Mouse (Mus musculus): Measurements from ENCODE around the gene Eci3.
A peak's percentile ranks its signal among the peaks of the same experiment; 100 is the strongest.
"Not testable (repeated sequence)": the region's sequence is repeated elsewhere in the genome, so short reads cannot be mapped to it uniquely, and the experiment has no call there.

Gene Eci3

DNA sequence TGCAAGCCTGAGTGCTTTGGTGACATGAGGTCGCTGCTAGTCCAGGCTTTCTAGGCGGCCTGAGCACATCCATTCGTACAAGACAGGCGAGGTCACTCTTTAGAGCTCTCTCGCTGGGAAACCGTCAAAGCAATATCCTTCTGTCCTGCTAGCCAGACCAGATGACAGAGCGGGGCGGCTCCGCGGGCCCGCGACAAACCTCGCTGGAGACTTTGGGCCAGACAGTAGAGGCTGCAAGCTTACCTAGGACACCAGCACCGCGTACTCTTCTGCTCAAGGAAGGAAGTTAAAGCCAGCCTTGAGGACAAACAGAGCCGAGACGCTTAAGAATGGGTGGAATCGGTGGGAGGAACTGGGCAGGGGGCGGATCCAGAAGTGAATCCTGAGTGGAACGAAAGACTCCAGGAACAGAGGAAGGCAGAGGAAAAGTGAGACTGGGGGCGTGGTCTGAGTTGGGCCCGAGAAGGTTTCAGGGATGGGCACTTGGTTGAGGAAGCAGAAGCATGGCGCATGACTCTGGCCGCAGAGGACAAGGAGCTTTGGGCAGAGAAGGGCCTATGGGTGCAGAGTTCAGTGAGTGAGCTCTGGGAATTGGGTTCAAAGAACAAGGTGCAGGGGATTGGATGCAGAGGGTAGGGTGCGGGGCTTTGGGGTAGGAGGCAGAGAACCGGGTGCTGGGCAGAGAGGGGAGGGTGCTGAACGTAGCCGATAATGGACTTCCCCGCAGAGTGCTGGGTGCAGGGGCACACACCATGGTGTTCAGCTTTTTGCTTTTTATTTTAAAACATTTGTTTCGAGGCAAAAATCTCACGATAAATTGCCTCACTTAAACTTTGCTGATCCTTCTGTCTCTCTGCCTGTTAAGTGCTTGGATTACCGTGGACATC, at the start of gene Eci3:
Gene Eci3 (minus strand): TSS at position 300 of the 887 bp plus-strand sequence.
- DNase-seq, result peak; percentile 67

GRCm38 (mm10) chr13:34995925-34996324, 32.3 kb upstream of the Eci3 start:
- peak; percentile 51 for DNase-seq

DNA sequence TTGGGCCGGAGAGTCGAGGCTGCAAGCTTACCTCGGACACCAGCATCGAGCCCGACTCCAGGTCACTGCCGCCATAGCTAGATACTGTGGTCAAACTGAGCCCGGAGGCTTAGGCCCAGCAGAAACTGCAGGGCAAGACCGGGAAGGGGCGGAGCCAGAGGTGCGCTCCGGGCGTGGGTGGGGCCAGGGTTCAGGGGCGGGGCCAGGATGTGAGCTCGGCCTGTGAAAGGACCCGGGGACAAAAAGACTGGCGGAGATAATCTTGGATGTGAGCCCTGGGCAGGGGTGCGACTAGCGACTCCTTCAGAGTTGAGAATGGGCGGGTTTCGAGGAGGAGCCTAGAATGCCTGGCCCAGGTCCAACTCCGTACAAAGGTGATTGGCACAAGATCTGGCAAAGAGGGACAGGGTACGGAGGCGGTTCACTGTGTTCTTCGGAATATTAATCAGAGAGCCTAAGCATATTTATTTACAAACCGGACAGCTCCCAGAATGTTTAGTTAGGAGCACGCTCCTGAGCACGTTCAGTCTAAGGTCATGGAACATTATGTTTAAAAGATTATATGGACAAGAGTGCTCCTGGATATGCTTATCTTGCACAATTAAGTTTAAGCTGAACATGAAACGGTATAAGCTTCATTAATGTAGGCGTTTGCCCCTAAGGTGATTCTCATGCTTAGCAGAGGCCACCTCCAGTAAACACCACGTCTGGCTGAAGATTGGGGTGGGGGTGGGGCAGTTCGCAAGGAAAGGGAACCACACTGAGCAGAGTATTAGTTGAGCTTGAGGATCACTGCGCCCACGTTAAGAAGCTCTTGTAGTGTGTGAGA, 30.6 kb upstream of the Eci3 start:
- peak; percentile 98 for DNase-seq

- no peak for DNase-seq
Observed at GRCm38 (mm10) chr13:34993595-34993982, 30.0 kb upstream of the Eci3 start.

GRCm38 (mm10) chr13:34993085-34993484, 29.5 kb upstream of the Eci3 start:
- DNase-seq, result no peak

DNA sequence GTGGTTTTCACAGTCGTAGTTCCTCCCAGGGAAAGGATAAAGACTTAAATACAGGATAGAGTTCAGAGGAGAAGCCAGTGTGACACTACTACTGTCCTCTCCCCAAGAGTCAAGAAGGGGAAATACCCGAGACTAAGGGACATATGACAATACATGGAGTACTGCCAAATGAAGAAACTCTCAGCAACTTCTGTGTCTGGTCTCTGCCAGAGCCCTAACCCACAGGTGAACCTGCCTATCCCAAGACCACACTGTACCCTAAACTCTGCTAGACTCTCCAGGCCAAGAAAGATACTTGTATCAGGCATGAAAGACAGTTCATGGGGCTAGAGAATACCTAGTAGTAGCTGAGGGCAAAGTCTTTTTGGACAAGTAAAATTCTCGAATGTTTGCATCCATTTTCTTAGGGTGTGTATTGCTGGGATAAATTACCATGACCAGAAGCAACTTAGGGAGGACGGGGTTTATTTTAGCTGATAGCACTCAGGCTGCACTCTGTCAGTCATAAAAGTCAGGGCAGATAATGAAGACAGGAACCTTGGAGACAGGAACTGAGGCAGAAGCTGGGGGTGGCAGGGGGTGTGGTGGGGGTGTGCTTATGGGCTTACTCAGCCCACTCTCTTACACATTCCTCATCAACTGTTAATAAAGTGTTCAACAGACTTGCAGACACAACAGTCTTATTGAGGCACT, 28.1 kb upstream of the Eci3 start:
- DNase-seq, result no peak

DNA sequence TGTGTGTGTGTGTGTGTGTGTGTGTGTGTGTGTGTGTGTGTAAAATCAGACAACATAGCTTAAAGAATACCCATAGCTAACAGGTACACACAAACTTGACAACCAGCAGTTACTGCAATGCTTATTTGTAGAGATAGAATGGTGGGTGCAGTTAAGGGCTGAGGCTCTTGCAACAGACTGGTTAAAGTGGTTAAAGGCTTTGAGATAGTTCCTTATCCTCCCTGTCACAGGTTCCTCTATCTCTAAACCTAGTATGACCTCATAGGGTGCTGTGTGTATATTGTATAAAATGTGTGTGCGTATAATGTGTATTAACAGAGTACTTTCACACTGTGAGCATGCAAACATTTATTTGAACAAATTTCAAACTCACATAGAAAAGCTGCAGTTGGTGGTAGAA, 19.9 kb upstream of the Eci3 start:
- DNase-seq, result not testable (repeated sequence)

GRCm38 (mm10) chr13:34978635-34979034, 15.0 kb upstream of the Eci3 start:
- DNase-seq, result not testable (repeated sequence)

GRCm38 (mm10) chr13:34977410-34977809, 13.8 kb upstream of the Eci3 start:
- DNase-seq, result no peak

DNA sequence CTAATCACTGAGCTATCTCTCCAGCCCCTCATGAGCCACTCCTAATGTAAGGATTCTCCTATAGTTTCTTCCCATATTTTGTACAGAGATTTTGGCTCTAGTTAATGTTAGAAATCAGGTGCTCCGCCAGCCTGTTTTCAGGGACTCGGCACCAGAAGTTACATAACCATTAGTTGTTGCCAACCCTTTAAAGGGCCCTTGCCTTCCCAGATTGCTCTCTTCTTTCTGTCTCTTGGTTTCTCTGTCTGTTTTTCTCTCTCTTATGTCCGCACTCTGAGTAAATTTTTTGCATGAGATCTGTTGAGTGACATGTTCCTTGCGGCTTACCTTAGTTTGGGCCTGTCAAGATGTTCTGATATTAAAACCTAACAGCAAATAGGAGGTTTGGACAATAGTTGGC, 12.5 kb upstream of the Eci3 start:
- DNase-seq, result no peak

- peak; percentile 8 for DNase-seq
Observed at GRCm38 (mm10) chr13:34973770-34974169, 10.2 kb upstream of the Eci3 start.

- no peak for DNase-seq
Observed at GRCm38 (mm10) chr13:34973149-34973548, 9.5 kb upstream of the Eci3 start.

- not testable (repeated sequence) for DNase-seq
Observed at GRCm38 (mm10) chr13:34972456-34972855, 8.8 kb upstream of the Eci3 start.

GRCm38 (mm10) chr13:34965647-34966046, 2.0 kb upstream of the Eci3 start:
- not testable (repeated sequence) for DNase-seq

DNA sequence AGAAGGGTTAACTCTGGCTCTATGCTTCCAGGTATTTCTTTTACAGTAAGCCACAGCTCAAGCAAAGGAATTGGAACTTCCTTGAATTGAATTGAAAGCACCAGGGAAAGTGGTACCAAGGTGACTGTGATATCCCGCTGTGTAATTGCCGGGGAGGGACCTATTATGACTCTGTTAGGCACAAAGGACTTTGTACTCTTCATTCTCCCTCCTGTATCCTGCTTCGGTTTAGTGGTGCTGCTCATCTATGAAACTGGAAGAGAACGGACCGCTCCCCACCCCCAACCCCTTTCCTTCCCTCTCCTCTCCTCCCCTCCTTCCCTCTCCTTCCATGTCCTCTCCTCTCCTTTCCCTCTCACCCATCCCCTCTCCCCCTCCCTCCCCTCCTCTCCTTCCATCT, 1.3 kb upstream of the Eci3 start:
- DNase-seq, result no peak

GRCm38 (mm10) chr13:34964419-34964818, 809 bp upstream of the Eci3 start:
- no peak for DNase-seq

GRCm38 (mm10) chr13:34960996-34961770, 2.4 kb downstream of the Eci3 start:
- no peak for DNase-seq

GRCm38 (mm10) chr13:34958158-34958557, 5.5 kb downstream of the Eci3 start:
- not testable (repeated sequence) for DNase-seq

GRCm38 (mm10) chr13:34956901-34957300, 6.7 kb downstream of the Eci3 start:
- no peak for DNase-seq

DNA sequence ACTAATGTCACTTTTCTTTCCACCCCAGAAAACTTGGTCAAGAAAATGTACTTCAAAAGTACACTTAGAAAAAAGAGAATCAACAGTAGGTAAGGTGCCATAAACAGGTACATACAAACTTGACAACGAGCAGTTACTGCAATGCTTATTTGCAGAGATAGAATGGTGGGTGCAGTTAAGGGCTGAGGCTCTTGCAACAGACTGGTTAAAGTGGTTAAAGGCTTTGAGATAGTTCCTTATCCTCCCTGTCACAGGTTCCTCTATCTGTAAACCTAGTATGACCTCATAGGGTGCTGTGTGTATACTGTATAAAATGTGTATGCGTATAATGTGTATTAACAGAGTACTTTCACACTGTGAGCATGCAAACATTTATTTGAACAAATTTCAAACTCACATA, 12.2 kb downstream of the Eci3 start:
- not testable (repeated sequence) for DNase-seq

DNA sequence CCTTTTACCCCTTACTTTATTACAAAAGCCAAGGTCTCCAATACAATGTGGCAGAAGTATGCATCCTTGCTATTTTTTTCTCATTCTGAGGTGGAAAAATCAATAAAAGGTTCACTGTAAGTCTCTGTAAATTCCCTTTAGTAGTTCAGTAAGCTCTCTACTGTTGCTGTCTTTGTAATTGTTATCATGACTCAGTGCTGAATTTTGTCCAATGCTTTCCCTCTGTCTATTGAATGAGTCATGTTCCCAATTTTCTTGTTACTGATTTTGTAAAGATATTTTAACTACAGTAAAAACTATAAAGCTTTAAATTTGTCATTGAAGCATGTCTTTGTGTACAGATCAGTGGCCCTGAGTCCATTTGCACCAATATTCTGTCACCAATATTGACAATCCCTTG, 21.2 kb downstream of the Eci3 start:
- no peak for DNase-seq

GRCm38 (mm10) chr13:34934931-34935644, 28.5 kb downstream of the Eci3 start:
- no peak for DNase-seq

All from lung, postnatal 10 days (tissue).